Mouse (Mus musculus): Measurements from ENCODE around the gene Got1.

DNA sequence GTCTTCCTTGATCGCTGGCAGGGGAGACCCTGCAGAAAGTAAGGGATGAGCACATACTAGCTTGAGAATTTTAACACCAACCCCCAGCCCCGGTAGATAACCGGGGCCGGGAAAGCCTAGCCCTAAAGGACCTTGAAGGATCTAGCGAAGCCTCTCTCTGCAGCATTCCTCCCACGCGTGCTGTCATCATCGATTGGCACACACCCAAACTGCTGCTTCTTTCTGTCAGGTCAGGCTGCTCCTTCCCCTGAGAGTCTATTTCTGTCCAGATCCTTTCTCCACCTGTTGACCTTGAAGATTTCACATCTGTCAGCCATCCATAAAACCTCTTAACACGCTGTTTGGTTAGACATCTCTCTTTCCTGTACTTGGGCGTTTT lies 688 bp upstream of the Got1 start:
- TF ChIP-seq CTCF (IDR thresholded peaks at IDR 0.05; ENCODE audit: low read depth, low read length) (no peak), GATA1 (IDR thresholded peaks at IDR 0.05; ENCODE audit: borderline replicate concordance, low read length) (no peak), TAL1 (conservative IDR thresholded peaks at IDR 0.05; ENCODE audit: low read depth, low read length) (no peak), GATA2 (IDR thresholded peaks at IDR 0.05; ENCODE audit: borderline replicate concordance, low read depth, low read length) (no peak), POLR2AphosphoS5 (IDR thresholded peaks at IDR 0.05; ENCODE audit: insufficient replicate concordance, low read depth, low read length) (no peak)
